Mouse (Mus musculus) olfactory bulb, adult 2 months (tissue): ENCODE results near the gene Olfr568. TPM values are rescaled to one million over a fixed set of nuclear protein-coding genes. Genes with fewer than 3 reads are reported as not detected.

Experiments
- H3K27ac ChIP-seq: fragments of 200-500 bp; 2 replicates; pipeline ENCODE4 v1.5.1; 2012; ENCODE audit warnings: low read depth, low read length; ENCODE audit not compliant: insufficient read depth
- H3K4me1 ChIP-seq: fragments of 200-500 bp; 2 replicates; pipeline ENCODE4 v1.6.1; 2012; ENCODE audit warnings: low read length; ENCODE audit not compliant: control insufficient read depth, insufficient read depth
- H3K4me3 ChIP-seq: fragments of 200-500 bp; 2 replicates; pipeline ENCODE4 v1.5.1; 2012; ENCODE audit warnings: mild to moderate bottlenecking, low read depth, low read length, moderate library complexity; ENCODE audit not compliant: insufficient read depth
- CTCF ChIP-seq: fragments of 200-500 bp; IDR thresholded peaks from 2 replicates; pipeline ENCODE4 v1.5.1; 2012; ENCODE audit warnings: low read depth, mild to moderate bottlenecking, low read length, moderate library complexity; ENCODE audit not compliant: insufficient read depth
- POLR2A ChIP-seq: fragments of 200-500 bp; IDR thresholded peaks from 2 replicates; pipeline ENCODE4 v1.6.1; 2012; ENCODE audit warnings: mild to moderate bottlenecking, low read depth, low read length, moderate library complexity; ENCODE audit not compliant: insufficient read depth
- WGBS: fragments of 180-500 bp; shearing (Covaris S2); methylation state at CpG from one replicate; pipeline ENCODE4 v1.1.7; 2018; 5-methylcytosine and 5-hydroxymethylcytosine counted together
- polyA plus RNA-seq: library from polyadenylated mRNA; stranded (reverse); fragments of >200 nt; gene quantifications from 2 replicates; pipeline ENCODE4 v1.2.4, GENCODE M21; 2012; ENCODE audit warnings: low replicate concordance; ENCODE audit not compliant: missing spikeins, insufficient read depth, insufficient read length

The Olfr568 gene
- polyA plus RNA-seq = not detected in 2 replicates

DNA sequence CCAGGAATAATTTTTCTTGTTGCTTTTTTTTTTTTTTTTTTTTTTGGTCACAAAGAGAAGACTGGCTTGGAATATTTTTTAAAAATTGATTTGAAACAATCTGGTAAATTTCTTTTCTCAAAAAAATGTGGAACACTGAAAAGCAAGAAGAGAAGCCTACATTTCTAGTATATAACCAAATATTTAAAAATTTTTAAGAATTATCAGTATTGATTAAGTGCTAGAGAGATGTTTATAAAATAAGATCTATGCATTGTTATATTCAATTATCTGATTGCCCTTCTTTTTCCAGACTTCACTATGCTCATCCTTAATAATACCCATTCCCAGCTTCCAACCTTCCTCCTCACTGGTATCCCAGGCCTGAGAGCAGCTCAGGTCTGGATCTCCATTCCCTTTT lies at the start of gene Olfr568:
TSS of gene Olfr568 (plus strand) at position 301 of the 400 bp plus-strand sequence.
- TF ChIP-seq POLR2A (no peak), CTCF (no peak)
- Histone ChIP-seq H3K4me1 (no peaks in the 10 kb centered on the region), H3K4me3 (no peak within 1 kb of the TSS), H3K27ac (no peak within 1 kb of the TSS)

DNA sequence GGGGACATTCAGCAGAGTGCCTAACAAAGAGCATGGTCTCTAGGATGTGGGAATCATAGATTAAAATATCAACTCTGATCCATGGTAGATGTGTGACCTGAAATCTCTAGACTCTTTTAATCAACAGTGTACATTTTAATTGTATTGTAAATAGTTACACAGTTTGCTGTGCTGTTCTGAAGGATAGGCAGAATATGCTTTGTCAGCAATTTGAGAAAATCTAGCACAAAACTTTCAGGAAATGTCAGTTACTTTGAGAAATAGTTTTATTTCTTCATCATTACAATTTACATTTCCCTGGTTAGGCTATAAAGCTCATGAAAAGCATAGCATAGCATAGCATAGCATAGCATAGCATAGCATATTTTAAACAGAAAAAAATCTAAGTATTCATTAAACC lies 21.1 kb upstream of the Olfr568 start:
- Histone ChIP-seq H3K4me1 (no peaks in the 10 kb centered on the region), H3K27ac (no peak overlapping the region), H3K4me3 (no peak overlapping the region)
- TF ChIP-seq POLR2A (no peak), CTCF (no peak)

DNA sequence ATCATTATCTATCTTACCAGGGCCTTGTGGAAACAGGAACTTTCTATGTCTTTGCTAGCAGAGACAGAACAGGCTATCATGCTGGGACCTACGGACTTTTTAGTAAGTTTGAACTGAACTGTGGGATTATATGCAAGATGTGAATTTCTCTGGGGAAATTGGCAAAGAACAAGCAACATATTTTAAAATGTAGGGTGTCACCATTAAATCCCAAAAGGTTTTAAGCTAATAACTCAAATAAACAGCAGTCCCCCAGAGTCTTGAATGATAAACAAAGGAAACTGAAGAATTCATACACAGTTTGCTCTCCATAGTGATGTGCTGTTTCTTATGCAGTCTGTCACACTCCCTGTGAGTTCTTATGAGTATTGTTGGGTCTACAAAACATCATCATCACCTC lies 18.3 kb upstream of the Olfr568 start, which contains the start of gene Olfr566:
TSS of gene Olfr566 (minus strand) at position 101 of the 400 bp plus-strand sequence.
- TF ChIP-seq CTCF (no peak), POLR2A (no peak)
- no peak within 1 kb of the TSS for H3K4me3 ChIP-seq
- WGBS = 78% methylated on average over 1 of the region's 1 CpGs

DNA sequence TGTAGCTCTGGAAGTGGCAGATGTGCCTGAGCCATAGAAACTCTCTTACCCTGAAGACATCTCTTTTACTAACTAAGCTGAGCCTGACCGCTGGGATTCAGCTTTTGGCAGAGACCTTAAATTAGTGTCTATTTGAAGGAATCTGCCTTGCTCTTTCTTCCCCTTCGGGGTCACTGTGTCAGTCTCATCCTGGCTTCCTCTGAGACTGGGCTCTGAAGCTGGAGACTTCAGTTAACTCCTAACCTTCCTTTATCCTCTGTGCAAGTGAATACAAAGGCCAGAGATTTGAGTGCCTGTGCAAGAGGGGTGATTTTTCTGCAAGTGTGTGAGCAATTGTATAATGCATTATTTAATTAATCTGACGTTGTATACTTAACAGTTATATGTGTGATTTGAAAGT lies 13.9 kb downstream of the Olfr568 start, which contains the start of gene Olfr569:
TSS of gene Olfr569 (minus strand) at position 101 of the 400 bp plus-strand sequence.
- no peak within 1 kb of the TSS for H3K4me3 ChIP-seq
- no peaks in the 10 kb centered on the region for H3K4me1 ChIP-seq
- 62% methylated on average over 3 of the region's 3 CpGs for WGBS
- TF ChIP-seq CTCF (no peak), POLR2A (no peak)
- H3K27ac ChIP-seq = no peak within 1 kb of the TSS

More for the DNA sequence above, 18.3 kb upstream of the Olfr568 start, which contains the start of gene Olfr566:
- Histone ChIP-seq H3K27ac (no peak within 1 kb of the TSS), H3K4me1 (no peaks in the 10 kb centered on the region)

DNA sequence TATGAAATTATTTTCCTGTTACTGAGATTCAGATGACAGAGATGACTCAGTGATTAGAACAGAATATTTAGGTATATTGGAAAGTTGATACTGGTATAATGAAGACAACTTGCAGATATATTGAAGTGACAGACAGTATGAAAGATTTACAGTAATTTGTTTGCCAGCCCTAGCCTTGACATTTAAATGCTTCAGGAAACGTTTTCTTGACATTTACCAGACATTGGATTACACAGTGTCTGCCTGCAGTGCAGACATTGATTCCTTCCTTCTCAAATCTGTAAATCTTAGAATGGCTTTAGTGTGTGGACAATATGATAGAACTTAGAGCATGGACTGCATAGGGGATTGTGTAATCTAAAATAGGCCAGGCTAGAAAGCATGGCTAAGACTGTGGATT lies 38.3 kb downstream of the Olfr568 start:
- Histone ChIP-seq H3K4me1 (no peaks in the 10 kb centered on the region), H3K27ac (no peak overlapping the region), H3K4me3 (no peak overlapping the region)
- TF ChIP-seq CTCF = no peak
- TF ChIP-seq POLR2A = no peak
- WGBS = 42% methylated on average over 1 of the region's 1 CpGs

DNA sequence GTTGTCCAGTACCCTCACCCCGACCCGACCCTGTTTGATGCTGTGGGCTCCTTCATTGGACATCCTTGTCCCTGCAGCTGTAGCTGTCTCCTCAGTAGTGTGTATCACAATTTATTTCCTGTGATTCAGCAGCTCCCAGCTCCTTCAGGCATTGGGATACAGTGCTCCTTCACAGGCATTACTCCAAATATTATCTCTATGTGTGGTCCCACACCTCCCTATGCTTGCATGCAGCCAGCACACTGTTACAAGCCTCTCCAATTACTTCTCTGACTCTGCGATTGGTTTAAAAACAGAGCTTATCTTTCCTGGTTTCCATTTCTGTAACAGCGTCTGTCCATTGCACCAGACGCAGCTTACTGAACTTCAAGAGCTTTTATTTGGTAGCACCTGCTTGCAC lies 39.5 kb downstream of the Olfr568 start:
- Histone ChIP-seq H3K4me1 (no peaks in the 10 kb centered on the region), H3K27ac (no peak overlapping the region), H3K4me3 (no peak overlapping the region)
- no peak for TF ChIP-seq POLR2A
- no peak for TF ChIP-seq CTCF
- 76% methylated on average over 5 of the region's 5 CpGs for WGBS

DNA sequence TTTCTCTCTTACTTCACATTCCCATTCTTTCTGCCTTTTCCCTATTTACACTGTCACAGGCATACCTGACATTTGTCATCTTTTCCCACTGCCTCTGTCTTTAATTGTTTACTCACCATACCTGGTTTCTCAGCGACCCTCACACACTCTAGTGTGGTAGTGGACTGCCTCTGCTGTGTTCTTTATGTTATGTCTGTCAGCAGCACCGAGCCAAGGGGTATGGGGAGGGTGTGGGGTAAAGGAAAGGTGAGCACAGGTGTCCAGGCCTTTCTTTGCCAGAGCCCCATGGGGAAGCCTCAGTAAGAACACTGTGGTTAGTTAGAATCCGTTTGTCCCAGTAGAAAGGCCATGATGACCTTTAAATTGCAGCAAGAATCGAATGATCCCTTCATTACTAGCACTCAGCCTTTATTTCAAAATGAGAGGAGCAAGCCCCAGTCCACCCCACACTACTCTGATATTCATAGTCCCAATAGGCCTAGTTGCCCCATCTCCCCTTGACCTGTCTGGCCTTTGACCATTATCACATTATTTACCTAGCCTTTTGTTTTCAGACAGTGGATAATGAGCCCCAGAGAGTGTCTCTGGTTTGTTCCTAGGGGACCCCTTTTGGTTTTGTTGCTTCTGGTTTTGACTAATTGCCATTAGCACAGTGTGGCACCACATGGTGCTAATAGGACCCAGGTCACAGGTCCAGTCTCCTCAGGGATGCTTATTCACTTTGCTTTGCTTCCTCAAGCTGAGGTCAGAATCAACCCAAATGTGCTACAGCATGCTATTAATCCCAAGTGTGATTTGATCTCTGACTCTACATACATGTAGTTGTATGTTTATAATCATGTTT lies 40.3 kb downstream of the Olfr568 start, which contains the start of gene Olfr571:
TSS of gene Olfr571 (minus strand) at position 505 of the 844 bp plus-strand sequence.
- H3K27ac ChIP-seq = no peak within 1 kb of the TSS
- H3K4me1 ChIP-seq = no peaks in the 10 kb centered on the region
- H3K4me3 ChIP-seq = no peak within 1 kb of the TSS
- 68% methylated on average over 4 of the region's 4 CpGs for WGBS
- TF ChIP-seq CTCF (no peak), POLR2A (no peak)

DNA sequence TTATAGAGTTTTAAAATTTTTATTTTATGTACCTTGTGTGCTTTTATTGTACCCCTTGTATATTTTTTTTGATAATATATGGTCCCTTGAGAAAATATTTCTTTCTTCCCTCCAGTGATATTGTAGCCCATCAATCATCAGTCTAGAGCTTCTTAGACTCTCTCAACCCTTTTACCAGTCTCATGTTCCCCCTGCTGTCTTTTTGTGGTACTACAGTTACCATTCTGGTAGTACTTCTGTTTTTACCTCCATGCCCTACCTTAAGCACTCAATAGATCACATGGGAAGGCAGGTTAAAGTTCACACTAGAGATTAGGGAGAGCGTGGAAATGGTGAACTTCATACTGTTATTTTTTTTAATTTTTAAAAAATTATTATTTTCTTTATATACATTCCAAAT lies 42.7 kb downstream of the Olfr568 start:
- Histone ChIP-seq H3K4me3 (no peak overlapping the region), H3K27ac (no peak overlapping the region), H3K4me1 (no peaks in the 10 kb centered on the region)
- TF ChIP-seq POLR2A = no peak
- TF ChIP-seq CTCF = no peak
- 22% methylated on average over 1 of the region's 1 CpGs for WGBS

DNA sequence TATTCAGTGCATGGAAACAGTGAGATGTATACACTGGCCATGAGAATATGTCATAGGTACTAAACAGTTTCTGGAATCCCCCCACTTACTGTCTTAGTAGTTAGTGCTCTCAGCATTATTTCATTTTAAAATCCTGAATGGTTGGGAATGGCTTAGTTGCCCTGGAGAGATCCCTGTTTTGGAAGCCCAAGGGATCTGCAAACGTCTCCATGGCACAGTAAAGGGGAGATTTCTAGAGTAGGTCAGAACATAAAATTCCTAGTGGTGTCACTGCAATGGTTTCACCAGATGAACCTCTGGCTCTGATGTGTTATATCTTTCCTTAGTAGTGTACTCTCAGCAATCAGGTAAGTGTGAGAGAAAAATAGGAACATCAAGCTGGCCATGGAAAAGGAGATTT lies 47.2 kb downstream of the Olfr568 start, which contains the start of gene Olfr572:
TSS of gene Olfr572 (plus strand) at position 301 of the 400 bp plus-strand sequence.
- H3K4me3 ChIP-seq = no peak within 1 kb of the TSS
- H3K4me1 ChIP-seq = no peaks in the 10 kb centered on the region
- H3K27ac ChIP-seq = no peak within 1 kb of the TSS
- WGBS = 64% methylated on average over 1 of the region's 1 CpGs
- TF ChIP-seq POLR2A (no peak), CTCF (no peak)

DNA sequence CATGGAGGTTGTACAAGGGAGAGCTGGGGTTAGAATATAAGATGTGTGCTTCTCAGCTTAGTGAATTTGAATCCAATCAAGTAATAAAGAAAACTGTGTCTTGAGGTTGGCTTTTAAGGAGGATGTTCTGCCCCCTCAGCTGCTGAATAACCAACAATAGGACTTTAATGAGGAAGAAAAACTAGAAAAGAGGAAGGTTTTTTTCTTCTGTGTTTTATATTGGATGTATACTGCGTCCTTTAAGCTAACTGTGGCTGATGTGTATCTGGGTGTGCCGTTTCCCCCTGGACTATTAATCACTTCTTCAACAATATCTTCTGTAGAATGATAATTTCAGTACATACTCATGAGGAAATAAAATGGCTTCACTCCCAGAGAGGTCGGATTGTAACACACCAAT lies 50.2 kb downstream of the Olfr568 start:
- H3K27ac ChIP-seq = no peak overlapping the region
- H3K4me1 ChIP-seq = no peaks in the 10 kb centered on the region
- 65% methylated on average over 3 of the region's 3 CpGs for WGBS
- H3K4me3 ChIP-seq = no peak overlapping the region
- no peak for TF ChIP-seq POLR2A
- no peak for TF ChIP-seq CTCF

Other genes with a start within 250 kb of the Olfr568 start
- gene Olfr554, start 238.7 kb upstream of the Olfr568 start, polyA plus RNA-seq = not detected in 2 replicates
- gene Olfr555, start 218.3 kb upstream of the Olfr568 start, polyA plus RNA-seq = not detected in 2 replicates
- gene Olfr556, start 212.2 kb upstream of the Olfr568 start, polyA plus RNA-seq = not detected in 2 replicates
- not detected in 2 replicates for gene Trim68, start 189.8 kb upstream of the Olfr568 start, polyA plus RNA-seq
- not detected in 2 replicates for gene Olfr557, start 181.2 kb upstream of the Olfr568 start, polyA plus RNA-seq
- gene Olfr558, start 174.9 kb upstream of the Olfr568 start, polyA plus RNA-seq = not detected in 2 replicates
- gene Olfr33, start 158.1 kb upstream of the Olfr568 start, polyA plus RNA-seq = not detected in 2 replicates
- gene Olfr559, start 149.6 kb upstream of the Olfr568 start, polyA plus RNA-seq = not detected in 2 replicates
- gene Olfr560, start 117.8 kb upstream of the Olfr568 start, polyA plus RNA-seq = not detected in 2 replicates
- gene Olfr78, start 117.7 kb upstream of the Olfr568 start, polyA plus RNA-seq = not detected in 2 replicates
- gene Olfr561, start 105.9 kb upstream of the Olfr568 start, polyA plus RNA-seq = not detected in 2 replicates
- gene Olfr564, start 73.6 kb upstream of the Olfr568 start, polyA plus RNA-seq = not detected in 2 replicates
- not detected in 2 replicates for gene Olfr566, start 18.4 kb upstream of the Olfr568 start, polyA plus RNA-seq
- not detected in 2 replicates for gene Olfr569, start 13.8 kb downstream of the Olfr568 start, polyA plus RNA-seq
- gene Olfr570, start 17.5 kb downstream of the Olfr568 start, polyA plus RNA-seq = not detected in 2 replicates
- not detected in 2 replicates for gene Olfr571, start 40.4 kb downstream of the Olfr568 start, polyA plus RNA-seq
- not detected in 2 replicates for gene Olfr572, start 47.3 kb downstream of the Olfr568 start, polyA plus RNA-seq
- gene Olfr573-ps1, start 65.5 kb downstream of the Olfr568 start, polyA plus RNA-seq = not detected in 2 replicates
- not detected in 2 replicates for gene Olfr574, start 71.3 kb downstream of the Olfr568 start, polyA plus RNA-seq
- not detected in 2 replicates for gene Olfr575, start 81.7 kb downstream of the Olfr568 start, polyA plus RNA-seq
- not detected in 2 replicates for gene Olfr576, start 85.5 kb downstream of the Olfr568 start, polyA plus RNA-seq
- gene Olfr577, start 98.8 kb downstream of the Olfr568 start, polyA plus RNA-seq = not detected in 2 replicates
- gene Olfr578, start 112.2 kb downstream of the Olfr568 start, polyA plus RNA-seq = not detected in 2 replicates
- not detected in 2 replicates for gene Olfr582, start 160.9 kb downstream of the Olfr568 start, polyA plus RNA-seq
- not detected in 2 replicates for gene Olfr583, start 174.2 kb downstream of the Olfr568 start, polyA plus RNA-seq
- not detected in 2 replicates for gene Olfr584, start 204.8 kb downstream of the Olfr568 start, polyA plus RNA-seq
- not detected in 2 replicates for gene Olfr585, start 220.6 kb downstream of the Olfr568 start, polyA plus RNA-seq
- not detected in 2 replicates for gene Olfr586, start 248.5 kb downstream of the Olfr568 start, polyA plus RNA-seq